Mouse (Mus musculus): ENCODE data around the gene Taok1. TPM values are rescaled to one million over a fixed set of nuclear protein-coding genes. Genes with fewer than 3 reads are reported as not detected.
"Not testable (repeated sequence)": the region's sequence is repeated elsewhere in the genome, so short reads cannot be mapped to it uniquely, and the experiment has no call there.

Taok1 gene
- polyA plus RNA-seq, 1 experiment from 2014 or later = 18.4 TPM

- Histone ChIP-seq H3K4me3 (ENCODE audit: low read depth, low read length) (no peak overlapping the region), H3K4me1 (ENCODE audit: insufficient read depth, low read depth, low read length) (no peaks in the 10 kb centered on the region), H3K27ac (ENCODE audit: low read length) (no peak overlapping the region), H3K9me3 (ENCODE audit: low read length) (no peaks in the 10 kb centered on the region), H3K4me2 (replicated peaks; ENCODE audit: low read depth, low read length) (no peak overlapping the region), H3K9ac (replicated peaks; ENCODE audit: low read depth) (no peak overlapping the region), H3K27me3 (replicated peaks; ENCODE audit: insufficient read depth, low read length) (no peaks in the 10 kb centered on the region), H3K36me3 (ENCODE audit: insufficient read depth, low read length) (no peaks in the 10 kb centered on the region)
- TF ChIP-seq EP300 (IDR thresholded peaks at IDR 0.05) = no peak
- no peak for TF ChIP-seq CTCF (IDR thresholded peaks at IDR 0.05)
- WGBS = 68% methylated on average over 3 of the region's 3 CpGs
- DNase-seq (ENCODE audit: low spot score) = no peak
- ATAC-seq = no peak
Observed at GRCm38 (mm10) chr11:77529644-77530043, 78.0 kb downstream of the Taok1 start.

- H3K4me1 ChIP-seq (ENCODE audit: insufficient read depth, low read depth, low read length); DNase-seq (ENCODE audit: low spot score); H3K27me3 ChIP-seq (replicated peaks; ENCODE audit: insufficient read depth, low read length); H3K9ac ChIP-seq (replicated peaks; ENCODE audit: low read depth); H3K4me3 ChIP-seq (ENCODE audit: low read depth, low read length); H3K27ac ChIP-seq (ENCODE audit: low read length); H3K9me3 ChIP-seq (ENCODE audit: low read length); ATAC-seq; H3K36me3 ChIP-seq (ENCODE audit: insufficient read depth, low read length); H3K4me2 ChIP-seq (replicated peaks; ENCODE audit: low read depth, low read length): not testable (repeated sequence)
- 94% methylated on average over 3 of the region's 3 CpGs for WGBS
Observed at GRCm38 (mm10) chr11:77528420-77528819, 79.2 kb downstream of the Taok1 start.

GRCm38 (mm10) chr11:77525804-77526486, 81.7 kb downstream of the Taok1 start:
- 69% methylated on average over 3 of the region's 3 CpGs for WGBS
- H3K27me3 ChIP-seq (replicated peaks; ENCODE audit: insufficient read depth, low read length) = no peaks in the 10 kb centered on the region
- H3K4me1 ChIP-seq (ENCODE audit: insufficient read depth, low read depth, low read length) = no peaks in the 10 kb centered on the region
- no peaks in the 10 kb centered on the region for H3K36me3 ChIP-seq (ENCODE audit: insufficient read depth, low read length)
- ATAC-seq = no peak
- no peak overlapping the region for H3K4me3 ChIP-seq (ENCODE audit: low read depth, low read length)
- H3K4me2 ChIP-seq (replicated peaks; ENCODE audit: low read depth, low read length) = no peak overlapping the region
- TF ChIP-seq EP300 (IDR thresholded peaks at IDR 0.05) (no peak), CTCF (IDR thresholded peaks at IDR 0.05) (peak; percentile 20; the same call in 1 of the 2 replicates)
- H3K9me3 ChIP-seq (ENCODE audit: low read length) = no peaks in the 10 kb centered on the region
- no peak overlapping the region for H3K9ac ChIP-seq (replicated peaks; ENCODE audit: low read depth)
- H3K27ac ChIP-seq (ENCODE audit: low read length) = no peak overlapping the region
- no peak for DNase-seq (ENCODE audit: low spot score)

- DNase-seq (ENCODE audit: low spot score) = peak; percentile 67
- TF ChIP-seq EP300 (IDR thresholded peaks at IDR 0.05) = no peak
- no peak for TF ChIP-seq CTCF (IDR thresholded peaks at IDR 0.05)
- Histone ChIP-seq H3K4me3 (ENCODE audit: low read depth, low read length) (no peak overlapping the region), H3K9me3 (ENCODE audit: low read length) (no peaks in the 10 kb centered on the region), H3K27me3 (replicated peaks; ENCODE audit: insufficient read depth, low read length) (no peaks in the 10 kb centered on the region), H3K36me3 (ENCODE audit: insufficient read depth, low read length) (no peaks in the 10 kb centered on the region), H3K27ac (ENCODE audit: low read length) (no peak overlapping the region), H3K4me1 (ENCODE audit: insufficient read depth, low read depth, low read length) (peaks cover 4% of the 10 kb centered on the region; the same call in 1 of the 2 replicates), H3K9ac (replicated peaks; ENCODE audit: low read depth) (no peak overlapping the region), H3K4me2 (replicated peaks; ENCODE audit: low read depth, low read length) (0 out of 2 replicates have a peak overlapping the region, but pooled peaks have one; percentile 5)
- WGBS = 46% methylated on average over 5 of the region's 5 CpGs
- no peak for ATAC-seq
Observed at GRCm38 (mm10) chr11:77520601-77521529, 86.8 kb downstream of the Taok1 start.

- 57% methylated on average over 5 of the region's 5 CpGs for WGBS
- H3K36me3 ChIP-seq (ENCODE audit: insufficient read depth, low read length) = no peaks in the 10 kb centered on the region
- TF ChIP-seq CTCF (IDR thresholded peaks at IDR 0.05) (no peak), EP300 (IDR thresholded peaks at IDR 0.05) (peak; percentile 51; the same call in 1 of the 2 replicates)
- ATAC-seq (peak; percentile 23), DNase-seq (ENCODE audit: low spot score) (peak; percentile 63)
- no peak within 1 kb of the TSS for H3K9ac ChIP-seq (replicated peaks; ENCODE audit: low read depth)
- peaks cover 17% of the 10 kb centered on the region for H3K4me1 ChIP-seq (ENCODE audit: insufficient read depth, low read depth, low read length)
- H3K27ac ChIP-seq (ENCODE audit: low read length) = no peak within 1 kb of the TSS
- 0 out of 2 replicates have a peak, but pooled peaks cover 4% of the 10 kb centered on the region for H3K27me3 ChIP-seq (replicated peaks; ENCODE audit: insufficient read depth, low read length)
- no peaks in the 10 kb centered on the region for H3K9me3 ChIP-seq (ENCODE audit: low read length)
- H3K4me2 ChIP-seq (replicated peaks; ENCODE audit: low read depth, low read length) = no peak within 1 kb of the TSS
- H3K4me3 ChIP-seq (ENCODE audit: low read depth, low read length) = no peak within 1 kb of the TSS
Observed at GRCm38 (mm10) chr11:77519043-77519442, 88.6 kb downstream of the Taok1 start, which contains the start of gene Gm10392. TSS of gene Gm10392 (minus strand) at chr11:77519198.

All from lung, postnatal 0 days (tissue).